Mouse (Mus musculus): ENCODE measurements around the gene Ddhd1. TPM values are rescaled to one million over a fixed set of nuclear protein-coding genes. Genes with fewer than 3 reads are reported as not detected.

Ddhd1 gene
- total and polyA plus RNA-seq, 3 experiments, result 6.5 to 9.7 (median 8.8) TPM

- Histone ChIP-seq H3K79me2 (replicated peaks; ENCODE audit: control insufficient read depth, insufficient read depth, low read length) (peaks cover 1% of the 10 kb centered on the region; the same call in 1 of the 2 replicates), H3K36me3 (ENCODE audit: control insufficient read depth, insufficient read depth, low read length) (no peaks in the 10 kb centered on the region), H3K27ac (no peak overlapping the region), H3K4me1 (ENCODE audit: control insufficient read depth, insufficient read depth, low read length) (peaks cover 3% of the 10 kb centered on the region), H3K4me3 (no peak overlapping the region), H3K9ac (ENCODE audit: low read depth, low read length) (no peak overlapping the region), H3K27me3 (ENCODE audit: control insufficient read depth, insufficient read depth, low read length) (no peaks in the 10 kb centered on the region)
- intact Hi-C loops (cut with DNase I), result no loop called here
- no peak for DNase-seq
- TF ChIP-seq EP300 (IDR thresholded peaks at IDR 0.05; ENCODE audit: insufficient read depth, low read depth, low read length), result no peak
- TF ChIP-seq CTCF (IDR thresholded peaks at IDR 0.05), result no peak
- no peak for TF ChIP-seq POLR2A (IDR thresholded peaks at IDR 0.05; ENCODE audit: insufficient read depth, low read depth, low read length)
- WGBS, result 62% methylated on average over 11 of the region's 11 CpGs
Observed at GRCm38 (mm10) chr14:45648999-45649818, 8.7 kb downstream of the Ddhd1 start.

- WGBS, result 73% methylated on average over 3 of the region's 3 CpGs
- no peak for DNase-seq
- Histone ChIP-seq H3K4me1 (ENCODE audit: control insufficient read depth, insufficient read depth, low read length) (peaks cover 3% of the 10 kb centered on the region), H3K4me3 (no peak overlapping the region), H3K27ac (no peak overlapping the region), H3K27me3 (ENCODE audit: control insufficient read depth, insufficient read depth, low read length) (no peaks in the 10 kb centered on the region), H3K36me3 (ENCODE audit: control insufficient read depth, insufficient read depth, low read length) (no peaks in the 10 kb centered on the region), H3K9ac (ENCODE audit: low read depth, low read length) (no peak overlapping the region), H3K79me2 (replicated peaks; ENCODE audit: control insufficient read depth, insufficient read depth, low read length) (peaks cover 3% of the 10 kb centered on the region; the same call in 1 of the 2 replicates)
- intact Hi-C loops (cut with DNase I), result no loop called here
- no peak for TF ChIP-seq CTCF (IDR thresholded peaks at IDR 0.05)
- TF ChIP-seq EP300 (IDR thresholded peaks at IDR 0.05; ENCODE audit: insufficient read depth, low read depth, low read length), result no peak
- TF ChIP-seq POLR2A (IDR thresholded peaks at IDR 0.05; ENCODE audit: insufficient read depth, low read depth, low read length), result no peak
Observed at GRCm38 (mm10) chr14:45648144-45648543, 9.8 kb downstream of the Ddhd1 start.

- Histone ChIP-seq H3K9ac (ENCODE audit: low read depth, low read length) (no peak overlapping the region), H3K79me2 (replicated peaks; ENCODE audit: control insufficient read depth, insufficient read depth, low read length) (peaks cover 3% of the 10 kb centered on the region; the same call in 1 of the 2 replicates), H3K4me3 (no peak overlapping the region), H3K27me3 (ENCODE audit: control insufficient read depth, insufficient read depth, low read length) (no peaks in the 10 kb centered on the region), H3K4me1 (ENCODE audit: control insufficient read depth, insufficient read depth, low read length) (peaks cover 1% of the 10 kb centered on the region), H3K27ac (no peak overlapping the region), H3K36me3 (ENCODE audit: control insufficient read depth, insufficient read depth, low read length) (no peaks in the 10 kb centered on the region)
- DNase-seq, result no peak
- WGBS, result 77% methylated on average over 11 of the region's 11 CpGs
- intact Hi-C loops (cut with DNase I), result no loop called here
- TF ChIP-seq EP300 (IDR thresholded peaks at IDR 0.05; ENCODE audit: insufficient read depth, low read depth, low read length), result no peak
- no peak for TF ChIP-seq POLR2A (IDR thresholded peaks at IDR 0.05; ENCODE audit: insufficient read depth, low read depth, low read length)
- TF ChIP-seq CTCF (IDR thresholded peaks at IDR 0.05), result no peak
Observed at GRCm38 (mm10) chr14:45647632-45648031, 10.3 kb downstream of the Ddhd1 start.

- TF ChIP-seq CTCF (IDR thresholded peaks at IDR 0.05) (no peak), POLR2A (IDR thresholded peaks at IDR 0.05; ENCODE audit: insufficient read depth, low read depth, low read length) (no peak), EP300 (IDR thresholded peaks at IDR 0.05; ENCODE audit: insufficient read depth, low read depth, low read length) (no peak)
- Histone ChIP-seq H3K36me3 (ENCODE audit: control insufficient read depth, insufficient read depth, low read length) (no peaks in the 10 kb centered on the region), H3K4me1 (ENCODE audit: control insufficient read depth, insufficient read depth, low read length) (peaks cover under 1% of the 10 kb centered on the region), H3K27me3 (ENCODE audit: control insufficient read depth, insufficient read depth, low read length) (no peaks in the 10 kb centered on the region), H3K4me3 (no peak overlapping the region), H3K79me2 (replicated peaks; ENCODE audit: control insufficient read depth, insufficient read depth, low read length) (peaks cover 3% of the 10 kb centered on the region; the same call in 1 of the 2 replicates), H3K9ac (ENCODE audit: low read depth, low read length) (no peak overlapping the region), H3K27ac (no peak overlapping the region)
- intact Hi-C loops (cut with DNase I), result no loop called here
- 63% methylated on average over 7 of the region's 7 CpGs for WGBS
- DNase-seq, result no peak
Observed at GRCm38 (mm10) chr14:45647175-45647574, 10.8 kb downstream of the Ddhd1 start.

GRCm38 (mm10) chr14:45644786-45645185 lies 13.2 kb downstream of the Ddhd1 start:
- H3K4me1 ChIP-seq (ENCODE audit: control insufficient read depth, insufficient read depth, low read length), result no peaks in the 10 kb centered on the region; the same call in none of the 2 replicates
- intact Hi-C loops (cut with DNase I), result no loop called here
- 0 out of 2 replicates have a peak, but pooled peaks cover 3% of the 10 kb centered on the region for H3K79me2 ChIP-seq (replicated peaks; ENCODE audit: control insufficient read depth, insufficient read depth, low read length)
- H3K4me3 ChIP-seq, result no peak overlapping the region
- no peak overlapping the region for H3K27ac ChIP-seq
- no peaks in the 10 kb centered on the region for H3K27me3 ChIP-seq (ENCODE audit: control insufficient read depth, insufficient read depth, low read length)
- WGBS, result 100% methylated on average over 1 of the region's 1 CpGs
- no peak for DNase-seq
- no peaks in the 10 kb centered on the region for H3K36me3 ChIP-seq (ENCODE audit: control insufficient read depth, insufficient read depth, low read length)
- TF ChIP-seq CTCF (IDR thresholded peaks at IDR 0.05), result no peak
- no peak for TF ChIP-seq POLR2A (IDR thresholded peaks at IDR 0.05; ENCODE audit: insufficient read depth, low read depth, low read length)
- no peak for TF ChIP-seq EP300 (IDR thresholded peaks at IDR 0.05; ENCODE audit: insufficient read depth, low read depth, low read length)
- no peak overlapping the region for H3K9ac ChIP-seq (ENCODE audit: low read depth, low read length)

- intact Hi-C loops (cut with DNase I), result no loop called here
- Histone ChIP-seq H3K4me1 (ENCODE audit: control insufficient read depth, insufficient read depth, low read length) (no peaks in the 10 kb centered on the region; the same call in none of the 2 replicates), H3K79me2 (replicated peaks; ENCODE audit: control insufficient read depth, insufficient read depth, low read length) (0 out of 2 replicates have a peak, but pooled peaks cover 1% of the 10 kb centered on the region), H3K36me3 (ENCODE audit: control insufficient read depth, insufficient read depth, low read length) (no peaks in the 10 kb centered on the region), H3K4me3 (no peak overlapping the region), H3K27me3 (ENCODE audit: control insufficient read depth, insufficient read depth, low read length) (no peaks in the 10 kb centered on the region), H3K27ac (no peak overlapping the region), H3K9ac (ENCODE audit: low read depth, low read length) (no peak overlapping the region)
- DNase-seq, result no peak
- TF ChIP-seq CTCF (IDR thresholded peaks at IDR 0.05) (no peak), POLR2A (IDR thresholded peaks at IDR 0.05; ENCODE audit: insufficient read depth, low read depth, low read length) (no peak), EP300 (IDR thresholded peaks at IDR 0.05; ENCODE audit: insufficient read depth, low read depth, low read length) (no peak)
- 58% methylated on average over 7 of the region's 7 CpGs for WGBS
Observed at GRCm38 (mm10) chr14:45644202-45644601, 13.7 kb downstream of the Ddhd1 start.
